Mouse (Mus musculus) limb, embryonic 10.5 days (tissue): ENCODE data around the gene Gm37240. TPM values are rescaled to one million over a fixed set of nuclear protein-coding genes. Genes with fewer than 3 reads are reported as not detected.

Experiments
- DNase-seq: peaks from one replicate; pipeline ENCODE4 v3.0.0-alpha.2; 2017; ENCODE audit warnings: low spot score
- H3K27ac ChIP-seq: fragments of 300-500 bp; sonication (generic); 2 replicates; pipeline ENCODE4 v1.5.1; 2016; ENCODE audit warnings: mild to moderate bottlenecking
- H3K27me3 ChIP-seq: fragments of 300-500 bp; sonication (generic); 2 replicates; pipeline ENCODE4 v1.6.1; 2016; ENCODE audit warnings: low read depth, mild to moderate bottlenecking; ENCODE audit not compliant: poor library complexity, severe bottlenecking
- H3K36me3 ChIP-seq: fragments of 300-500 bp; sonication (generic); 2 replicates; pipeline ENCODE4 v1.6.1; 2016; ENCODE audit warnings: mild to moderate bottlenecking, moderate library complexity
- H3K4me1 ChIP-seq: fragments of 300-500 bp; sonication (generic); 2 replicates; pipeline ENCODE4 v1.6.1; 2016
- H3K4me3 ChIP-seq: fragments of 300-500 bp; sonication (generic); 2 replicates; pipeline ENCODE4 v1.5.1; 2016; ENCODE audit warnings: mild to moderate bottlenecking, moderate library complexity
- H3K9me3 ChIP-seq: fragments of 300-500 bp; sonication (generic); replicated peaks from 2 replicates; pipeline ENCODE4 v1.6.1; 2016; ENCODE audit warnings: mild to moderate bottlenecking
- WGBS: fragments of 180-500 bp; shearing (Covaris S2); methylation state at CpG from one replicate; pipeline ENCODE4 v1.1.7; 2016; 5-methylcytosine and 5-hydroxymethylcytosine counted together
- polyA plus RNA-seq: library from polyadenylated mRNA; unstranded; fragments of >200 nt; fragmentation: Nextera tagmentation; extraction: Ambion mirVana; gene quantifications from 2 replicates; pipeline ENCODE4 v1.2.1, GENCODE M21; 2016

Gm37240 gene
- polyA plus RNA-seq, 1 experiment from 2014 or later = 3.1 TPM

DNA sequence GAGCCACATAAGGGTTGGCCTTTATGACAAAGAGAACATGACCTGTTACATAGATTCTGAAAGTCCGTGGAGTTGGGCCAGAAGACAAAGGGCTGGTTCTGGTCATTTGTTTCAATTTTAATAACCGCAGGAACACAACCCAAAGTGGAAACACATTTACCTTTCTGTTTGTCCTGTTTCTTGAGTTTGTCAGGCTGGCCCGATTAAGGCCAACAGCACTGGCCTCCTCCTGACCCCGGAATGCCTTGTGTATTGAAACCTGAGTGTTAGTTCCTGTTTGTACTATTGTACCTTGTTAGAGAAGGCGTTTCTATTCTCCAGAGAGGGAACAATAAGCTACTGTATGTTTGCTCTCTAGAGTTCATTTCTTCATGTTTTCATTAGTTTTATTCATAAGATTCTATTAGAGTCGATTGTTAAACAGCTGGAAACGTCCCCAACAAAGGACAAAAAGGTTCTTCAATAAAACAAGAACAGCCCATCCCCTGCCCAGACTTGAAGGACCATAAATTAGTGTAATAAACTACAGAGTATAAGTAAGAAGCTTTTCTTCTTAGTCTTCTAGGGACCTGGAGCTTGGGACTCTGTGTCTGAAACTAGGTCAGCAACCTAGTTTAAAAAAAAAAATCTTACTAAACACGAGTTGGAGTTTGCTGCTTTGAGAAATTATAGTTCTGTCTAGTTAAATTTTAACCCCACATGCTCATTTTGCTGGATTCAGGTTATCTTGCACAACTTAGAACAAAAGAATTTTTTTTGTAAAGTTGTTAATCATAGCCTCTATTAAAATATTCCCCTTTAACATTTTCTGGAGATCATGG is 1112.9 kb downstream of the Gm37240 start:
- 40% methylated on average over 8 of the region's 8 CpGs for WGBS

DNA sequence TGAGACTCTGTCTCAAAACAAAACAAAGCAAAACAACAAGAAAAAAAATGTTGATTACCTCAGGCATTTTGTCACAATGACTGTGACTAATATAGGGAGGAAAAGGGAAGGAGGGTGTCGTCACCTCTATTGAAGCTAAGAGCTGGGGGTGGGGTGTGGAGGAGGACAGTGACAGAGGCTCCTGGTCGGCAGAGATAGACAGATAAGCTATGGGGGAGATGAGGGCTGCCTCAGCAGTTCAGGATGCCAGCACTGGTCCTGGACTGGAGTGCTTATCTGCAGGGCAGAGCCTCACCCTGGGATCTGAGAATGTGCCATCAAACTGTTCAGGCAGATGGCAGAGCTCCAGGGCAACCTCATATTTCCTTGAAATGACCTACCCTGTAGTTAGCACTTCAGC is 1115.3 kb downstream of the Gm37240 start:
- Histone ChIP-seq H3K27me3 (no peaks in the 10 kb centered on the region), H3K36me3 (no peaks in the 10 kb centered on the region), H3K9me3 (no peaks in the 10 kb centered on the region), H3K4me3 (no peak overlapping the region), H3K27ac (no peak overlapping the region), H3K4me1 (peaks cover 32% of the 10 kb centered on the region)
- DNase-seq = no peak
- 73% methylated on average over 2 of the region's 2 CpGs for WGBS

More for the DNA sequence above, 1112.9 kb downstream of the Gm37240 start:
- DNase-seq = peak; percentile 41
- peaks cover 32% of the 10 kb centered on the region for H3K4me1 ChIP-seq
- H3K36me3 ChIP-seq = no peaks in the 10 kb centered on the region
- peak overlapping the region; percentile 75 for H3K27ac ChIP-seq
- H3K9me3 ChIP-seq = no peaks in the 10 kb centered on the region
- no peaks in the 10 kb centered on the region for H3K27me3 ChIP-seq
- H3K4me3 ChIP-seq = no peak overlapping the region

DNA sequence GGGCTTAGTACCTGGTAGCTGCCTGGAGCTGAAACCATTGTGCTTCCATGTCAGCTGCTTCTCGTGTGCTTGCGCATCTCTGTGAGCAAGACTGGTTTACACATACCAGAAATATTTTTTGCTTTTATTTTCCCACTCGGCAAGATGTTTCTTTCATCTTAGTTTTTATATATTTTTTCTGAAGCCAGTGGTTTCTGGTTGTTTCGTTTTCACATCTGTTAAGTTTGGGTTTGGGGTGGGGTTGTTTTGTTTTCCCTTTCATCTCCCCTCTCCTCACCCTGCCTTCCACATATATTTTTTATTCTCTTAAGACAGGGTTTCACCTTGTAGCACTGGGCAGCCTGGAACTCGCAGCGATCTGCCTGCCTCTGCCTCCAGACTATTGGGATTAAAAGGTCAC is 1116.8 kb downstream of the Gm37240 start:
- Histone ChIP-seq H3K4me1 (peaks cover 22% of the 10 kb centered on the region), H3K4me3 (no peak overlapping the region), H3K27me3 (no peaks in the 10 kb centered on the region), H3K27ac (no peak overlapping the region), H3K9me3 (no peaks in the 10 kb centered on the region), H3K36me3 (no peaks in the 10 kb centered on the region)
- 91% methylated on average over 6 of the region's 6 CpGs for WGBS
- DNase-seq = no peak

GRCm38 (mm10) chr3:84769411-84769810 is 1117.9 kb downstream of the Gm37240 start:
- WGBS = 93% methylated on average over 6 of the region's 6 CpGs
- H3K9me3 ChIP-seq = no peaks in the 10 kb centered on the region
- H3K4me3 ChIP-seq = no peak overlapping the region
- no peak overlapping the region for H3K27ac ChIP-seq
- H3K27me3 ChIP-seq = no peaks in the 10 kb centered on the region
- H3K4me1 ChIP-seq = peaks cover 11% of the 10 kb centered on the region
- no peak for DNase-seq
- no peaks in the 10 kb centered on the region for H3K36me3 ChIP-seq

DNA sequence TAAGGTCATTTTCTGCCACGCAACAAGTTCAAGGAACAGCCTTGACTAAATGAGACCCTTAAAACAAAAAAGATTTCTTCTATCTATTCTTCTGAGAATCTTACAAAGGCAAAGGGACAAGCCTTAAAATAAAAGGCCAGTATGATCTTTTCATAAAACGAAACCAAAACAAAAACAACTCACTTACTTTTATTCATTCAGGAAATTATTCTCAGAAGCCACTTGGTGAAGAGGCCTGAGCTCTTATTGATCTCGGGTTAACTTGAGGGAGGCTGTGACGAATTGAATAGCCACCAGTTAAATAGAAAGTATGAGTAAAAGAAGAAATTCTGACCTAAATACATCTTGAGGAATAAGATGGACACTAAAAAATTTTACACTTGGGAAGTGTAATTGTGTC is 1118.4 kb downstream of the Gm37240 start:
- Histone ChIP-seq H3K9me3 (no peaks in the 10 kb centered on the region), H3K27ac (no peak overlapping the region), H3K27me3 (no peaks in the 10 kb centered on the region), H3K36me3 (no peaks in the 10 kb centered on the region), H3K4me1 (peaks cover 6% of the 10 kb centered on the region), H3K4me3 (no peak overlapping the region)
- WGBS = 93% methylated on average over 4 of the region's 4 CpGs
- no peak for DNase-seq

- no peak overlapping the region for H3K27ac ChIP-seq
- 92% methylated on average over 2 of the region's 2 CpGs for WGBS
- no peaks in the 10 kb centered on the region for H3K4me1 ChIP-seq
- no peaks in the 10 kb centered on the region for H3K36me3 ChIP-seq
- H3K4me3 ChIP-seq = no peak overlapping the region
- H3K27me3 ChIP-seq = no peaks in the 10 kb centered on the region
- DNase-seq = no peak
- H3K9me3 ChIP-seq = no peaks in the 10 kb centered on the region
Measured at GRCm38 (mm10) chr3:84753816-84754215, 1133.5 kb downstream of the Gm37240 start.

DNA sequence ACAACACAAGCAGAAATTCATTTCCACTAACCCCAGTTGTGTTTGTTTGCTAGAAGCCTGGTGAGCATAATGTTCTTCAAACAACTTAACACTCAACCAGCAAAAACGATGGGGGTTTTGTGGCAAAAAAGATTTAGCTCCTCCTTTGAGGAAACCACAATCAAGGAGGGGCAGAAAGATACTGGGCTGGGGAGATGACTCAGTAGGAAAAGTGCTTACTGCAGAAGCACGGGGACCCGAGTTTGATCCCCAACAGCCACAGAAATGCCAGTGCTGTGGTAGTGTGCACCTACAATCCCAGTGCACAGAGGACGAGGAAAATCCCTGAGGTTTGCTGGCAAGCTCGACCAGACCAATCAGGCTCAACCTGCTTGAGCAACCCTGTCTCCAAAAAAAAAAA is 1138.1 kb downstream of the Gm37240 start:
- Histone ChIP-seq H3K27ac (no peak overlapping the region), H3K4me3 (no peak overlapping the region), H3K9me3 (no peaks in the 10 kb centered on the region), H3K27me3 (no peaks in the 10 kb centered on the region), H3K4me1 (peaks cover 15% of the 10 kb centered on the region), H3K36me3 (no peaks in the 10 kb centered on the region)
- WGBS = 69% methylated on average over 5 of the region's 5 CpGs
- no peak for DNase-seq

GRCm38 (mm10) chr3:84748139-84748538 is 1139.2 kb downstream of the Gm37240 start:
- Histone ChIP-seq H3K27ac (no peak overlapping the region), H3K4me1 (peaks cover 15% of the 10 kb centered on the region), H3K4me3 (no peak overlapping the region), H3K9me3 (no peaks in the 10 kb centered on the region), H3K27me3 (no peaks in the 10 kb centered on the region), H3K36me3 (no peaks in the 10 kb centered on the region)
- no peak for DNase-seq
- WGBS = 70% methylated on average over 5 of the region's 5 CpGs

- H3K9me3 ChIP-seq = no peaks in the 10 kb centered on the region
- no peaks in the 10 kb centered on the region for H3K27me3 ChIP-seq
- H3K27ac ChIP-seq = no peak overlapping the region; the same call in 1 of the 2 replicates
- WGBS = 48% methylated on average over 18 of the region's 18 CpGs
- no peak overlapping the region for H3K4me3 ChIP-seq
- no peak for DNase-seq
- H3K4me1 ChIP-seq = peaks cover 15% of the 10 kb centered on the region
- no peaks in the 10 kb centered on the region for H3K36me3 ChIP-seq
Measured at GRCm38 (mm10) chr3:84745537-84746189, 1141.7 kb downstream of the Gm37240 start.

DNA sequence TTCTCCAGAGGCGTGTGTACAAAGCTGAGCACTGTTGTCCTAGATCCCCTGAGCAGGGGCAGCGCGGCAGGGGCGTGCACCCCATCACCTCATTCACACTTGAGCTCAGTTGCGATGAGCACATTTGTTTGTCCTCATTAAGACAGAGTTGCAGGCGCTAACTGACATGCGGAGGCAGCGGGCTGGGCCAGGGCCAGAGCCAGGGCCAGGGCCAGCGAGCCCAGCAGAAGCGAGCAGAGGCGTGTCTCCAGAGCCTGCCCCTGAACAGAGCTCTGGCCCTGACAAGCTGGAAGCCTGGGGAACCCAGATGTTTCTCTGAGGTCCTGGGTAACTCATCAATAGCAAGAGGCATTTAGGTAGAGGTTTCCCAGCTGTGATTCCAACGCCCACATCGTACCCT is 1142.6 kb downstream of the Gm37240 start:
- H3K9me3 ChIP-seq = no peaks in the 10 kb centered on the region
- no peaks in the 10 kb centered on the region for H3K27me3 ChIP-seq
- H3K4me1 ChIP-seq = peaks cover 18% of the 10 kb centered on the region
- H3K27ac ChIP-seq = 0 out of 2 replicates have a peak overlapping the region, but pooled peaks have one; percentile 26
- no peaks in the 10 kb centered on the region for H3K36me3 ChIP-seq
- no peak overlapping the region for H3K4me3 ChIP-seq
- no peak for DNase-seq
- WGBS = 58% methylated on average over 13 of the region's 13 CpGs

- Histone ChIP-seq H3K36me3 (no peaks in the 10 kb centered on the region), H3K4me3 (no peak overlapping the region), H3K4me1 (peaks cover 23% of the 10 kb centered on the region), H3K27me3 (no peaks in the 10 kb centered on the region), H3K27ac (no peak overlapping the region), H3K9me3 (no peaks in the 10 kb centered on the region)
- 71% methylated on average over 10 of the region's 10 CpGs for WGBS
- no peak for DNase-seq
Measured at GRCm38 (mm10) chr3:84740050-84740596, 1147.2 kb downstream of the Gm37240 start.

DNA sequence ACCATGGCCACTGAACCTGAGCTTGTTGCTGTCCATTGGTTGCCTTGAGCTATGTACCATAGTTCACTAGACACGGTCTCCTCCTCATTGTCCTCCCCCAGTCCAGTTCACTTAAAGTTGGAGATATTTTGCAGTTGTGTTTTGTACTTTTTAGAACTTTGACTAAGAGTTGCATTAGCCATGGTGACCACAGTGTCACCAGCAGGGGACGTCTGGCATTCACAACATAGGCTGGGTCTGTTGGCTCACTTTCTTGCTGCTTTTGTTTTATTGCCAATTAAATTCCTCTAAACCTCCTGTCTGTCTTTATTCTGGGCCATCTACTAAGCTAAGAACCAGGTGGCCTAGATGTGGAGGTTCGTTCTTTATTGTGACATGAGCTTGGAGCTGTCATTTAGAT is 1150.2 kb downstream of the Gm37240 start:
- WGBS = 77% methylated on average over 3 of the region's 3 CpGs
- Histone ChIP-seq H3K27me3 (peaks cover 13% of the 10 kb centered on the region), H3K27ac (no peak overlapping the region), H3K36me3 (no peaks in the 10 kb centered on the region), H3K4me1 (peaks cover 40% of the 10 kb centered on the region), H3K9me3 (no peaks in the 10 kb centered on the region), H3K4me3 (no peak overlapping the region)
- DNase-seq = no peak

DNA sequence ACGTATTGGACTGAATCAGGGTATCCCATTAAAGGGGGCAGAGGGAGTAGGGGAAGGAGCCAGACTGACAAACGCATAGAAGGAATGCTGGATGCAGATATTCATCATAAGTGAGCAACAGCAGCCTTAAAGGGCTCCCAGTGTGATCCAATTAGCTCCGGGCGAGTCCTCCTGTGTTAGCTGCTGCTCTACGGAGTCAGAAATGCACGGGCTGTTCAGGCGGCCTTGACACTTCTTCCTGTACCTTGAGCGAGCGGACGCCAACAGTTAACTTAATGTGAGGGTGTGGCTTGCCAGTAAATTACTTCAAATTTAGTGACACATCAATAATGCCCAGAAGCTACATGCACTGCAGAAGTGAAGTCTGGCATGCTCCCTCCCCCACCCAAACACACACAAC is 1151.6 kb downstream of the Gm37240 start:
- Histone ChIP-seq H3K4me1 (peaks cover 55% of the 10 kb centered on the region), H3K27ac (no peak overlapping the region), H3K27me3 (peaks cover 17% of the 10 kb centered on the region), H3K9me3 (no peaks in the 10 kb centered on the region), H3K4me3 (no peak overlapping the region), H3K36me3 (no peaks in the 10 kb centered on the region)
- no peak for DNase-seq
- 69% methylated on average over 10 of the region's 10 CpGs for WGBS
